Mouse (Mus musculus) limb, embryonic 12.5 days (tissue): ENCODE data around the gene Btbd35f8. TPM values are rescaled to one million over a fixed set of nuclear protein-coding genes. Genes with fewer than 3 reads are reported as not detected.
"Not testable (repeated sequence)": the region's sequence is repeated elsewhere in the genome, so short reads cannot be mapped to it uniquely, and the experiment has no call there.

Experiments used
- ATAC-seq: fragments of 200-750 bp; cut with Nextera tagmentation; 2 replicates; pipeline ENCODE4 v1.8.0; 2017; ENCODE audit warnings: low read depth, moderate TSS enrichment; ENCODE audit not compliant: insufficient number of reproducible peaks, insufficient read depth, low FRiP score, low TSS enrichment
- H3K27ac ChIP-seq: fragments of 300-500 bp; sonication (generic); 2 replicates; pipeline ENCODE4 v1.5.1; 2016; ENCODE audit warnings: mild to moderate bottlenecking, moderate library complexity
- H3K27me3 ChIP-seq: fragments of 300-500 bp; sonication (generic); 2 replicates; pipeline ENCODE4 v1.6.1; 2016; ENCODE audit warnings: mild to moderate bottlenecking, moderate library complexity
- H3K36me3 ChIP-seq: fragments of 300-500 bp; sonication (generic); 2 replicates; pipeline ENCODE4 v1.6.1; 2016; ENCODE audit warnings: mild to moderate bottlenecking, moderate library complexity
- H3K4me1 ChIP-seq: fragments of 300-500 bp; sonication (generic); replicated peaks from 2 replicates; pipeline ENCODE4 v1.6.1; 2016
- H3K4me2 ChIP-seq: fragments of 300-500 bp; sonication (generic); 2 replicates; pipeline ENCODE4 v1.6.1; 2016; ENCODE audit warnings: mild to moderate bottlenecking, moderate library complexity
- H3K4me3 ChIP-seq: fragments of 300-500 bp; sonication (generic); replicated peaks from 2 replicates; pipeline ENCODE4 v1.5.1; 2016; ENCODE audit warnings: mild to moderate bottlenecking
- H3K9ac ChIP-seq: fragments of 300-500 bp; sonication (generic); replicated peaks from 2 replicates; pipeline ENCODE4 v1.6.1; 2016; ENCODE audit warnings: mild to moderate bottlenecking, moderate library complexity
- H3K9me3 ChIP-seq: fragments of 300-500 bp; sonication (generic); 2 replicates; pipeline ENCODE4 v1.6.1; 2016; ENCODE audit warnings: mild to moderate bottlenecking, moderate library complexity
- WGBS: fragments of 180-500 bp; shearing (Covaris S2); methylation state at CpG from one replicate; pipeline ENCODE4 v1.1.7; 2016; 5-methylcytosine and 5-hydroxymethylcytosine counted together
- polyA plus RNA-seq: library from polyadenylated mRNA; unstranded; fragments of >200 nt; fragmentation: Nextera tagmentation; extraction: Ambion mirVana; gene quantifications from 2 replicates; pipeline ENCODE4 v1.2.1, GENCODE M21; 2016

The Btbd35f8 gene
- not detected in 2 replicates for polyA plus RNA-seq

DNA sequence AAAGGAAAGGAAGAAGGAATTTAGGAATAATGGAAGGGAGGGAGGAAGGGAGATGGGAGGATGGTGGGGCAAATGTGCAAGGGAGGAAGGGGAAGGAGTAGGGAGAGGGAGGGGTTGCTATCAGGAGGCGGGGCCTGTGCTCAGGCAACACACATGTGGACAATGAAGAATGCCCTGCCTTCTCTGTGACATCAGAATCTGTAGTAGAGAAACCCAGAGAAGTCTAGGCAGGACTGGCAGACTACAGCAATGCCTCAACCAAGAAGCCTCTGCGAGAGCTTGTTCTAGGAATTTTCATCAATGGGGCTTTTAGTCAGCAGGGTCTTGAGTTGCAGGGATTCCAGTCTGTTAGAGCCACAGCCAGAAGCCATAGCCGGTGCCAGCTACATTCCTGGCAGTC, at the start of gene Btbd35f8:
Btbd35f8 (plus strand) TSS at position 301 of the 400 bp plus-strand sequence.
- ATAC-seq, H3K27me3 ChIP-seq, H3K36me3 ChIP-seq, H3K4me2 ChIP-seq, H3K4me1 ChIP-seq, H3K9ac ChIP-seq, H3K9me3 ChIP-seq, H3K4me3 ChIP-seq, H3K27ac ChIP-seq: not testable (repeated sequence)
- WGBS, result no CpG with 5 or more reads among the region's 3 CpGs

Other genes starting within 250 kb of the Btbd35f8 start
- gene Spin2g, start 211.8 kb upstream of the Btbd35f8 start, polyA plus RNA-seq, result not detected in 2 replicates